Mouse (Mus musculus) neural tube, embryonic 15.5 days (tissue): ENCODE data around the gene Wwp2. TPM values are rescaled to one million over a fixed set of nuclear protein-coding genes. Genes with fewer than 3 reads are reported as not detected.
A peak's percentile ranks its signal among the peaks of the same experiment; 100 is the strongest.

Experiments
- ATAC-seq: fragments of 200-750 bp; cut with Nextera tagmentation; 2 replicates; pipeline ENCODE4 v1.8.0; 2017; ENCODE audit warnings: mild to moderate bottlenecking, moderate TSS enrichment, moderate library complexity; ENCODE audit not compliant: low FRiP score
- H3K27ac ChIP-seq: fragments of 300-500 bp; sonication (generic); replicated peaks from 2 replicates; pipeline ENCODE4 v1.5.1; 2015; ENCODE audit warnings: mild to moderate bottlenecking, inconsistent platforms
- H3K27me3 ChIP-seq: fragments of 300-500 bp; sonication (generic); replicated peaks from 2 replicates; pipeline ENCODE4 v1.6.1; 2015; ENCODE audit warnings: inconsistent platforms
- H3K36me3 ChIP-seq: fragments of 300-500 bp; sonication (generic); 2 replicates; pipeline ENCODE4 v1.6.1; 2015; ENCODE audit warnings: inconsistent platforms
- H3K4me1 ChIP-seq: fragments of 300-500 bp; sonication (generic); 2 replicates; pipeline ENCODE4 v1.6.1; 2015; ENCODE audit warnings: inconsistent platforms
- H3K4me2 ChIP-seq: fragments of 300-500 bp; sonication (generic); 2 replicates; pipeline ENCODE4 v1.6.1; 2015; ENCODE audit warnings: inconsistent platforms, mild to moderate bottlenecking, moderate library complexity
- H3K4me3 ChIP-seq: fragments of 300-500 bp; sonication (generic); replicated peaks from 2 replicates; pipeline ENCODE4 v1.5.1; 2015; ENCODE audit warnings: mild to moderate bottlenecking, inconsistent platforms
- H3K9ac ChIP-seq: fragments of 300-500 bp; sonication (generic); replicated peaks from 2 replicates; pipeline ENCODE4 v1.6.1; 2015; ENCODE audit warnings: mild to moderate bottlenecking, inconsistent platforms
- H3K9me3 ChIP-seq: fragments of 300-500 bp; sonication (generic); replicated peaks from 2 replicates; pipeline ENCODE4 v1.6.1; 2016; ENCODE audit warnings: inconsistent platforms
- WGBS: fragments of 180-500 bp; shearing (Covaris S2); methylation state at CpG from one replicate; pipeline ENCODE4 v1.1.7; 2015; ENCODE audit warnings: mixed read lengths; 5-methylcytosine and 5-hydroxymethylcytosine counted together
- polyA plus RNA-seq: library from polyadenylated mRNA; unstranded; fragments of >200 nt; fragmentation: Nextera tagmentation; extraction: Ambion mirVana; gene quantifications from 2 replicates; pipeline ENCODE4 v1.2.1, GENCODE M21; 2015

Wwp2 gene
- polyA plus RNA-seq, 1 experiment from 2014 or later = 36.4 TPM

DNA sequence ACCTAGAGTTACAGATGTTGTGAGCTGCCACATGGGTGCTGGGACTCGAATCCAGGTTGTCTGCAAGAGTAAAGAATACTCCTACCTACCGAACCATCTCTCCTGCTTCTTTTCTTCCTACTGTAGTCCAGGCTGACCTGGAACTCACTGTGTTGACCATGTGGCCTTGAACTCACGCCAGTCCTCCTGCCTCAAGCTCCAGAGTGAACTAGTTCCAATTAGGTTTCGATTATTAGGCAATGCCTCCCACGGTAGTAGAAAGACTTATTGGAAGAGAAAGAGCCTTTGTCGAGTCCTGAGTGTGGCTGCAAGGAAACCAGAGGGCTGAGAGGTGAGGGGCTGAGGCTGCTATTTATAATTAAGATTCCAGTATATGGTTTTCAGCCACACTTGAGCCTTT lies 42.6 kb downstream of the Wwp2 start:
- H3K9ac ChIP-seq = no peak overlapping the region
- no peak overlapping the region for H3K4me2 ChIP-seq
- peaks cover 21% of the 10 kb centered on the region for H3K36me3 ChIP-seq
- 89% methylated on average over 6 of the region's 6 CpGs for WGBS
- no peaks in the 10 kb centered on the region for H3K27me3 ChIP-seq
- H3K4me1 ChIP-seq = 0 out of 2 replicates have a peak, but pooled peaks cover 5% of the 10 kb centered on the region
- no peak overlapping the region for H3K27ac ChIP-seq
- ATAC-seq = no peak
- no peak overlapping the region for H3K4me3 ChIP-seq
- no peaks in the 10 kb centered on the region for H3K9me3 ChIP-seq

DNA sequence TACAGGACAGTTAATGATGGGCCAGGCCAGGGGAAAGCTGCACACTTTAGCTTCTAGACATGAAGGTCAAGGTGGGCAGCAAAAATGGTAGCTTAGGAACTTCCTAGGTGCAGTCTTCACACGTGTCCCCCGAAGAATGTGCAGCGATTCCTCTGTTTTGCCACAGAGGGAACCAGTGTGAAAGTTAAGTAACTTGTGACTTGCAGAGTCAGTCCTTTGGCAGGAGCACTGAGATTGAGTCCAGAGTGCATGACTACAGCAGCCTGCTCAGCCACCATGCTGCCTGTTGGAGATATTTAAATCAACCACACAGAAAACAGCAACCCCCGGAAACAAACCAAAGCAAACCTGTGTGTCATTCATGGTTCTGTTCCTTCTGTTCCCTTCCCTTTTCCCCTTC lies 44.3 kb downstream of the Wwp2 start:
- no peaks in the 10 kb centered on the region for H3K27me3 ChIP-seq
- no peaks in the 10 kb centered on the region for H3K9me3 ChIP-seq
- H3K36me3 ChIP-seq = peaks cover 13% of the 10 kb centered on the region
- H3K4me1 ChIP-seq = 0 out of 2 replicates have a peak, but pooled peaks cover 8% of the 10 kb centered on the region
- no peak for ATAC-seq
- no peak overlapping the region for H3K4me2 ChIP-seq
- 92% methylated on average over 4 of the region's 4 CpGs for WGBS
- H3K9ac ChIP-seq = no peak overlapping the region
- H3K27ac ChIP-seq = no peak overlapping the region
- H3K4me3 ChIP-seq = no peak overlapping the region

DNA sequence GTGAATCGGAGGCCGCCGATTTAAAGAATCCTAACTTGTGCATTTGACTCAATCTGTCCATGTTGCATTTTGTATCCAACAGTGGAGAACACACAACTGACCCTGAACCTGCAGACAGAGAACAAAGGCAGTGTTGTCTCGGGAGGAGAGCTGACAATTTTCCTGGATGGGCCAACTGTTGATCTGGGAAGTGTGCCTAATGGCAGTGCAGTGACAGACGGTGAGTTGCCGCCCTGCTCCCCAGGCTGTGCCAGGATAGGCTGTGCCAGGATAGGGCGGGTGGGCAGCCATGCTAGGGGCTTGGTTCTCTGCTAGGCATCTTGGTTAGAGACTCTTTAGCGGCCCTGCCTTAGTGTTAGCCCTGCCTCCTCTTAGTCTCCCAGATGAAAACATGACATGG lies 47.1 kb downstream of the Wwp2 start:
- peaks cover 7% of the 10 kb centered on the region; the same call in 1 of the 2 replicates for H3K36me3 ChIP-seq
- no peaks in the 10 kb centered on the region for H3K27me3 ChIP-seq
- no peak overlapping the region for H3K4me3 ChIP-seq
- no peaks in the 10 kb centered on the region for H3K9me3 ChIP-seq
- H3K27ac ChIP-seq = 0 out of 2 replicates have a peak overlapping the region, but pooled peaks have one; percentile 18
- H3K4me1 ChIP-seq = 0 out of 2 replicates have a peak, but pooled peaks cover 8% of the 10 kb centered on the region
- H3K9ac ChIP-seq = no peak overlapping the region
- no peak overlapping the region for H3K4me2 ChIP-seq
- ATAC-seq = 0 out of 2 replicates have a peak, but pooled peaks have one; percentile 41
- WGBS = 64% methylated on average over 8 of the region's 8 CpGs

DNA sequence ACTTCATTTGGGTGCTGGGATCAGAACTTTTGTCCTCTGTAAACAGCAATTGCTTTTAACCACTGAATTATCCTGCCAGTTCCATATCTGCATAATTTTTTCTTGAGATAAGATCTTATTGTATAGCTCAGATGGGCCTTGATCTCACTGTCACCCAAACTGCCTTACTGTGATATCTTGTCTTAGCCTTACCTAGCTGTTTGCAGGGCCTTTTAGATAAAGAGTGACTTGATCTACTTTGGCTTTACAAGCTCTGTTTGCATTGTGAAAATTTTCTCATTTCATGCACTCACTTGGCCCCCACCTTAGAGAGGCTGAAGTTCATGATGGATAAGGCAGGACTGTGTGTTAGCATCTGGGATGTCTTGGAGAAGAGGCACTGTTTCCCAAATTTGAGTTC lies 48.8 kb downstream of the Wwp2 start:
- H3K9me3 ChIP-seq = no peaks in the 10 kb centered on the region
- peaks cover 15% of the 10 kb centered on the region for H3K4me1 ChIP-seq
- H3K4me2 ChIP-seq = no peak overlapping the region
- no peak overlapping the region for H3K9ac ChIP-seq
- H3K27ac ChIP-seq = no peak overlapping the region
- H3K36me3 ChIP-seq = peaks cover 7% of the 10 kb centered on the region; the same call in 1 of the 2 replicates
- no peaks in the 10 kb centered on the region for H3K27me3 ChIP-seq
- no peak overlapping the region for H3K4me3 ChIP-seq
- no peak for ATAC-seq

DNA sequence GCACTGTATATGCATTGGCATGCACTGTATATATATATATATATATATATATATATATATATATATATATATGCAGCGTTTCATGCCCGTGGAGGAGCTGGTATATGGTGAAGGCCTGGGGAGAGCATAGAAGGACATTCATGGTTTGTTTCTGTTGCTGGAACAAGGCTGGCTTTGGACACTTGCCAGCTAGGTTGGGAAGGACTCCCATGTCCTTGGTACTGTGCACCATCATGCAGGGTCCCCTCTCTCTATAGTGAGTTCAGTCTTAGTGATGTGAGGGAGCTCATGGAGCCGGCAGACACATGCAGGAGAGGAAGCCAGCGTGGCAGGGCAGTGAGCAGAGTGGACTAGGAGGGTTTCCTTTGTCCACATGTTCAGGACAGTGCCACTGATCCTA lies 52.4 kb downstream of the Wwp2 start:
- Histone ChIP-seq H3K27me3 (no peaks in the 10 kb centered on the region), H3K9me3 (no peaks in the 10 kb centered on the region), H3K4me1 (peaks cover 20% of the 10 kb centered on the region), H3K4me3 (no peak overlapping the region), H3K36me3 (peaks cover 4% of the 10 kb centered on the region; the same call in 1 of the 2 replicates), H3K27ac (no peak overlapping the region), H3K9ac (no peak overlapping the region), H3K4me2 (no peak overlapping the region)
- ATAC-seq = no peak
- WGBS = 93% methylated on average over 4 of the region's 4 CpGs

DNA sequence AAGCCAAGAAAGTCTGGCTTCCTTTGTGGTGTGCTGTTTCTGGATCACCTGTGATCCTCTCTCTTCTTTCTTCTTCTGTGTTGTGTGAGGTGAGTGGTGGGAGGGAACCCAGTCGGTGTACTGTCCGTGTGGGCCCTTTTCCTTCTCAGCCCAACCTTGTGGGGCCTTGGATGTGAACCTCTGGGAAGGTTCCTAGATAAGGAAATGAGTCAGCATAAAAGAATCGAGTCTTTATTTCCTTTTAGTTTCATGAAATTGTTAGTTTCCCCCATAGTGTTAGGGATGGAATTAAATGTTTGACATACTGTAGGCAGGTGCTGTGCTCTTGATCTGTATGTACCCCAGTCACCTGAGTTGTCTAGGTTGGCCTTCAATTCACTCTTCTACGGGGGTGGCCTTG lies 52.9 kb downstream of the Wwp2 start:
- Histone ChIP-seq H3K9ac (no peak overlapping the region), H3K27ac (no peak overlapping the region), H3K4me1 (peaks cover 17% of the 10 kb centered on the region), H3K27me3 (no peaks in the 10 kb centered on the region), H3K9me3 (no peaks in the 10 kb centered on the region), H3K4me2 (no peak overlapping the region), H3K4me3 (no peak overlapping the region), H3K36me3 (peaks cover 4% of the 10 kb centered on the region; the same call in 1 of the 2 replicates)
- no peak for ATAC-seq
- WGBS = 92% methylated on average over 4 of the region's 4 CpGs

DNA sequence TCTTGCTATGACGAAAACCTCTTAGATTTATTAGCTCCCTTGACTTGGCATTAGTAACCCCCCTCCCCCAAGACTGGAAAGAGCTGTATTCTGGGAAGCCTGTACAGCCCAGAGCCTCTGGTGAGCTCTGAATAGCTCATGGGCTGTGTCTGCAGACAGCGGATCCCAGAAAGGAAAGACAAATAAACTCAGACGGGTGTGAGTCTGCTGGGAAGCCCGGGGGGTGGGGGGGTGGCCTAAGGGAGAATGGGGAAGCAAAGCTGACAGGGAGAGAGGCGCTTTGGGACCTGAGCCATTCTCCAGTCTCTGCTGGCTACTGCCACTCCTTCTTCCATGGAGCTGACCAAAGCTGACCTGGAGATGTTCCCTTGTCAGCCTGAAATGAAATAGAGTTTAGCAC lies 53.8 kb downstream of the Wwp2 start:
- no peak overlapping the region for H3K9ac ChIP-seq
- 21% methylated on average over 5 of the region's 5 CpGs for WGBS

DNA sequence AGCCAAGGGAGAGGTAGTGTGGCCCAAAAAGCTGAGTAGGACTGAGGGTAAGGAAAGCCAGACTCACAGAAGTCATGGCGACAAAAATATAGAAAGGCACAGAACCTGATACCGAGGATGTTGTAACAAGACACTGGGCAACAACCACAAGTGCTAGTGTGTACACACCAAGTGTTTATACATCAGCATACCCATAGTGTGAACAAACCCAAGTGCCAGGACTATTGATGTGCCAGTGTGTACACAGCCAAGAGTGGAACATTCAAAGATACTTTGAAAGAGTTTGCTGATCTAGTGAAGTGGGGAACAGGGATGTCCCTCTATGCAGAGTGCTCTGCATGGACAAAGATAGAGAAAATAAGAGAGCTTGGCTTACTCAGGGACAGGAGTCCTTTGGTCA lies 54.5 kb downstream of the Wwp2 start:
- Histone ChIP-seq H3K27me3 (no peaks in the 10 kb centered on the region), H3K4me1 (peaks cover 17% of the 10 kb centered on the region), H3K4me2 (no peak overlapping the region), H3K9ac (no peak overlapping the region), H3K27ac (no peak overlapping the region), H3K4me3 (no peak overlapping the region), H3K9me3 (no peaks in the 10 kb centered on the region), H3K36me3 (peaks cover 1% of the 10 kb centered on the region; the same call in 1 of the 2 replicates)
- ATAC-seq = no peak
- 88% methylated on average over 2 of the region's 2 CpGs for WGBS

More for the DNA sequence above, 53.8 kb downstream of the Wwp2 start:
- Histone ChIP-seq H3K4me2 (no peak overlapping the region), H3K4me1 (peaks cover 17% of the 10 kb centered on the region), H3K4me3 (no peak overlapping the region), H3K27me3 (no peaks in the 10 kb centered on the region), H3K9me3 (no peaks in the 10 kb centered on the region), H3K36me3 (peaks cover 4% of the 10 kb centered on the region; the same call in 1 of the 2 replicates), H3K27ac (0 out of 2 replicates have a peak overlapping the region, but pooled peaks have one; percentile 13)
- no peak for ATAC-seq

DNA sequence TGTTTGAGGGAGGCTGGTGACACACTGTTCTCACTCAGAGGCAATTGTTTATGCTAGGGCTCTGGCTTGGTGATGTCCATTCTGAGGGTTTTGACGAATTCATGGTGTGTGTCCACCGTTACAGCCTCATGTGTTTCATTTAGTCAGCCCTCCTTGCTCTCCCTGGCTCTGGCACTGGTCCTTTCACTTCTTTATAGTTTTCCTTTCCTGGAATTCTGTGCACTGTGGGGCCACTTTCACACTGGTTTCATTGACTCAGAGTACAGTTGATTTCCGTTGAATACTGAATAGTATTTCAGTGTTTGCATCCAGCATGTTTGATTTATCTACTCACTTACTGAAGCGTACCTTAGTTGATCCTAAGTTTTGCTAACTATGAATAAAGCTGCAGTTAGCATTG lies 55.0 kb downstream of the Wwp2 start:
- no peak for ATAC-seq
- Histone ChIP-seq H3K27ac (no peak overlapping the region), H3K36me3 (no peaks in the 10 kb centered on the region), H3K4me2 (no peak overlapping the region), H3K9ac (no peak overlapping the region), H3K4me1 (peaks cover 17% of the 10 kb centered on the region), H3K27me3 (no peaks in the 10 kb centered on the region), H3K9me3 (no peaks in the 10 kb centered on the region), H3K4me3 (no peak overlapping the region)
- WGBS = 60% methylated on average over 4 of the region's 4 CpGs

DNA sequence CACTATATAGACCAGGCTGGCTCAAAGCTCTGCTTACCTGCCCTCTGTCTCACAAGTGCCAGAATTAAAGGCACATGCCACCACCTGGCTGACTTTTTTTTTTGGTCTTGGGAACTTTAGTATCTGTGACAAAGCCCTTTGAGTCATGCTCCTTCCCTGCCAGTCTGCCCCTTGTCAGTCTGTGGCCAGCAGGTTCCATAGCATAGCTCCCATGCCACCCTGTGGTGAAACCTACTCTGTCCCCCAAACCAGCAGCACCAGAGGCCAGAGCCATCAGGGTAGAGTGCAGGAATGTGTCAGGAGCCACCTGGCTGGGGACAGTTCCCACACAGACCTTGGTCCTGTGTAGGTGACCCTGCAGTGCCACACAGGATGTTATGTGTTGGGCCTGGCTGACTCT lies 55.7 kb downstream of the Wwp2 start:
- no peak for ATAC-seq
- no peak overlapping the region for H3K4me3 ChIP-seq
- H3K27ac ChIP-seq = no peak overlapping the region
- no peaks in the 10 kb centered on the region for H3K36me3 ChIP-seq
- peaks cover 17% of the 10 kb centered on the region for H3K4me1 ChIP-seq
- H3K27me3 ChIP-seq = no peaks in the 10 kb centered on the region
- H3K9ac ChIP-seq = no peak overlapping the region
- H3K9me3 ChIP-seq = no peaks in the 10 kb centered on the region
- no peak overlapping the region for H3K4me2 ChIP-seq

DNA sequence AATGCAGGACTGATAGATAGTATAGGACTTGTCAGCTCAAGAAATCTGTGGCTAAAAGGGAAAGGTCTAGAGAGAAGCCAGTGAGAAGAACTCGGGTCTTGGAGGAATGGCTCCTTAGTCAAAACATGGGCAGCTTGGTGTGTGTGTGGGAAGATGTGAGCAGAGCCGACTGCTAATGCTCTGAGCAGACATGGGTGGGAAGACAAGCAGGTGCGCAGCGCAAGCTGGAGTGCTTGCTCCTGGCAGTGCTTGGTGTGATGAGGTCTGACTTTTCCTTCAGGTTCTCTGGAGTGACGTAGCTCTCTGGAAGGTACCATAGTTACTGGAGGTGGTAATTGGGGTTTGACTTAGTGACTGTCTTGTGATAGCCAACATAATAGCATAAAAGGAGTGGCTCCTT lies 56.6 kb downstream of the Wwp2 start:
- H3K36me3 ChIP-seq = no peaks in the 10 kb centered on the region
- no peak overlapping the region for H3K4me2 ChIP-seq
- no peaks in the 10 kb centered on the region for H3K9me3 ChIP-seq
- H3K27me3 ChIP-seq = no peaks in the 10 kb centered on the region
- ATAC-seq = no peak
- H3K27ac ChIP-seq = no peak overlapping the region
- H3K4me1 ChIP-seq = peaks cover 21% of the 10 kb centered on the region
- no peak overlapping the region for H3K4me3 ChIP-seq
- no peak overlapping the region for H3K9ac ChIP-seq
- 93% methylated on average over 5 of the region's 5 CpGs for WGBS

DNA sequence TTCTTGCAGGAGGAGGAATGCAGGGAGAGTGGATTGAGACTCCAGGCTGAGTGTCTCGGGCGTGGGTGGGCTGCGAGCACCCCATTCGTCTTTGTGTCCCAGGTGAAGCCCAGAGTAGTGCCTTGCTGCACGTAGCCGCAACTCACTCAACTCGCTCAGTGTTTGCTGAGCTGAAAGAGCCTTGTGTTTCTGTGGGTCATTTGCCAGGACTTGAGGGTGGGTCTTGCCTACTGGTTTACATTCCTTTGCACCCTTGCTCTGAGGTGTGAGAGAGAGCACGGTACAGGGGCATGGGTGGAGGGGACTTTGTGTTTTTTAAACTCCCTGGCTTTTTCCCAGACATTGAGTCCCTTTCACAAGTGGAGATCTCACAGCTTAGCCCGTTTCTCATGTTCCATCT lies 59.3 kb downstream of the Wwp2 start:
- H3K9ac ChIP-seq = no peak overlapping the region
- H3K27me3 ChIP-seq = no peaks in the 10 kb centered on the region
- no peak overlapping the region for H3K27ac ChIP-seq
- 88% methylated on average over 9 of the region's 9 CpGs for WGBS
- peaks cover 10% of the 10 kb centered on the region for H3K4me1 ChIP-seq
- no peak overlapping the region for H3K4me3 ChIP-seq
- no peaks in the 10 kb centered on the region for H3K36me3 ChIP-seq
- H3K4me2 ChIP-seq = no peak overlapping the region
- no peaks in the 10 kb centered on the region for H3K9me3 ChIP-seq
- ATAC-seq = no peak

DNA sequence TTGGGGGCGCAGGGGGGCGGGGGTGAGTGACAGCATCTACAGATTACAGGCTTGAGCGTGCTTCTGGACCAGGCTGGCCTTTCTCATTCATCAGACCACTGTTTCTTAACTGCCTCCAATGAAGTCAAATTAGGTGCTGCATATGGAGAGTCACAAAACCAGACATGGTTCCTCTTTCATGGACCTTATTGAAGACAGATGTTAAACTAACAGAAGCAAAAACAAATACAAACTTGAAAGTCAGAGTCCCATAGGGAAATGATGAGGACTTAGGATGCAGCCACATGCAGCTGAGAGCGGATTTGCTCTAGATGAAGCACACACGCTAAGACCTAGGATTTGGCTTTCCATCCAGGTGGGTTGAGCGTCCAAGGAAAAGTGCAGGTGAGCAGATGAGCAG lies 61.5 kb downstream of the Wwp2 start:
- Histone ChIP-seq H3K4me1 (0 out of 2 replicates have a peak, but pooled peaks cover 5% of the 10 kb centered on the region), H3K36me3 (no peaks in the 10 kb centered on the region), H3K4me3 (no peak overlapping the region), H3K27me3 (no peaks in the 10 kb centered on the region), H3K9me3 (no peaks in the 10 kb centered on the region), H3K9ac (no peak overlapping the region), H3K4me2 (no peak overlapping the region), H3K27ac (no peak overlapping the region)
- WGBS = 83% methylated on average over 6 of the region's 6 CpGs
- no peak for ATAC-seq
